Mouse (Mus musculus) right cerebral cortex, postnatal 36 days (tissue): ENCODE data around the gene Sp4.
A peak's percentile ranks its signal among the peaks of the same experiment; 100 is the strongest.

ENCODE experiments used
- DNase-seq, 2 experiments: peaks; one replicate each; pipeline ENCODE4 v3.0.0; 2022; ENCODE audit warnings: low spot score in 2 of 2, mixed read lengths in 1 of 2

Gene Sp4

GRCm38 (mm10) chr12:118301072-118301865, at the start of gene Sp4:
TSS of gene Sp4 (minus strand) at chr12:118301440.
- peak; percentile 91 for DNase-seq

GRCm38 (mm10) chr12:118339107-118339506, 37.9 kb upstream of the Sp4 start:
- no peak for DNase-seq

GRCm38 (mm10) chr12:118338243-118338642, 37.0 kb upstream of the Sp4 start:
- DNase-seq = no peak

DNA sequence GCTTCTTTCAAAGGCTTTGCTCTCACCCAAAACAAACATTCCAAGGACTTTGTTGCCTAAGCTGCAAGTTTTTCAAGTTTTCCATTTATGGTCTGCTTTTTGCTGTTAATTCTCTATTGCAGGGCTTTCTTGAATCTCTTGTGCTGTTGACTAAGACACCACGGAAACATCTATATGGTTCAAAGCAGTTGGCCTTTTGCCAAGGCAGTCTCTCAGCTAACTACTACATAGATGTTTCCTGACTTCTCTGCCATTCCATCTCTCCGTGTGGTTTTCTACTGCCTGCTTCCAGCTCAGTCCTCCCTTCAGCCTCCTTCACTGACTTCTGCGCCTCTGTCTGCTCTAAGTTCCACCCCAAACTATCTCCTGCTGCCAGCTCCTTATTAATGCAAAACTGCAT, 36.1 kb upstream of the Sp4 start:
- DNase-seq = no peak

DNA sequence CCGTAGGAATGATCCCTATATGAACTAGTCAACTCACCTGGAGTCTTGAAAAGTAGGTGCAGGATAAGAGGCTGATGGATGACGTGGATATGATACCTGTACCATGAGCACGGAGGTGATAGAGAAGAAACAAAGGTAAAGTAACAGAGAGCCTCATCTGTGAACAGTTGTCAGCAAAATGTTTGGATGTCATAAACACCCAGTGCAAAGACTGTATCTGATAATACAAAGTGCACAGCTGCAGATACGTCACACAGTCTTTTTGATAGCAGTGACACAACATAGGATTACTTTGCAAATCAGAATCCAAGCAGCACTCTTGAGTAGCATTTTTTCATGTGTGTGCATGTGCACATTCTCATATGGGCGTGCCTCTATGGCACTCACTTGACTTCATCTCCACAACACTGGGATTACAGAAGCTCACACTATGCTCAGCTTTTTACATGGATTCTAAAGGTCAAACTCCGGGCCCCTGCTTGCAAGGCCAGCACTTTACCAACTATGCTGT, 27.6 kb upstream of the Sp4 start:
- DNase-seq = no peak

DNA sequence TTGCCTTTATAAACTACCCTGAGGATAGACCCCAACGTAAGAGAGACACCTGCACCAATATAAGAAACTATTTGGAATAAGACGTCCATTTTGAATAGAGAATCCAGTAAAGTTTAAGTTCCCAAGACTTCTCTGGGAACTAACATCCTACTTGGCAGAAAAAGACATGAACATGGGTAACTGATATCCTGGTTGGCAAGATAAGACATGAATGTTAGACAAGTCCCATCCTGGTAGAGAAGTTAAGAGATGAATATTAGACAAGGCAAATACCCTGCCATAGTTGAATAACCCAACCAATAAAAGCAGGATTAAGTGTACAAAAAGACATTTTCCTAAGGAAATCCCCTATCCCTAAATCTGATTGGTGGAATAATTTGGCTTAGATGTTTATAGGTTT, 26.3 kb upstream of the Sp4 start:
- no peak for DNase-seq

- no peak for DNase-seq
Measured at GRCm38 (mm10) chr12:118326161-118326560, 24.9 kb upstream of the Sp4 start.

GRCm38 (mm10) chr12:118320076-118320475, 18.8 kb upstream of the Sp4 start:
- DNase-seq = no peak

GRCm38 (mm10) chr12:118314477-118314845, 13.2 kb upstream of the Sp4 start:
- no peak for DNase-seq

- DNase-seq = no peak
Measured at GRCm38 (mm10) chr12:118313805-118314476, 12.7 kb upstream of the Sp4 start.

DNA sequence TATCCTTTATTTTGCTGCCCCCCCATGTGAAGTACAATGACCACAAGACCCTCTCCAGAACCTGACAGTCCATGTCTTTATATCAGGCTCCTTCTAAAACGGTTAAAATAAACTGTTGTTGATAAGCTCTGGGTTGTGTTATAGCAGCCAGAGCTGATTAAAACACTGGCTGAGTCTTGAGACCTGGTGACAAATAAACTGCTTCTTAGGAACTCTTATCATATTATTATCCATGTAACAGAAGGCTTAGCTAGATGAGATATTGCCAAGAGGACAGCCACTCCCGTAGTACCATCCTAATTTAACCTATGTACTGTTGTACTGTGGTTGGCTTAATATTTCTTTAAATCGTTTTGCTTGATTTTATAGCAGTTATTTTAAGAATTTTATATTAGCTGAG, 2.3 kb upstream of the Sp4 start:
- DNase-seq = no peak

- DNase-seq = no peak
Measured at GRCm38 (mm10) chr12:118303066-118303465, 1.8 kb upstream of the Sp4 start.

GRCm38 (mm10) chr12:118301866-118302835, 911 bp upstream of the Sp4 start:
- peak; percentile 98 to 99 for DNase-seq

GRCm38 (mm10) chr12:118300754-118301071, 527 bp downstream of the Sp4 start:
- DNase-seq = no peak

DNA sequence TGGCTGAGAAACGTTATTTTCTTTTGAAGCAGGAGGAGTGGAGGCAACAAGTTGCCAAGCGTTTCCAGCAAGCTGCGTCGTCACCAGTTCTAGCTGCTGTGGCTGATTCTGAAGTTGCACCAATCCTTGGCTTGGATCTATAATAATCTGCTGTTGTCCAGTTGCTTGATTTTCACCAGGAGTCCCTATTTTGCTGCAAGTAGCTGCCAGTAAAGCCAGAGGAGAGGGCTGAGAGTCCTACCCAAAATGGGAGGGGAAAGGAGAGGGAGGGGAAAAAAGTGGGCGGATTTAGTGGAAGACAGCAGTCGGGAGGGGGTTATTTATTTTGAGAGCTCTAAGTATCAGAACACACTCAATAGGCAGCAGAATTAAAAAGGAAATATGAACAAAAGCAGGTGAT, 1.3 kb downstream of the Sp4 start:
- DNase-seq = no peak

GRCm38 (mm10) chr12:118299172-118299571, 2.1 kb downstream of the Sp4 start:
- no peak for DNase-seq

- no peak for DNase-seq
Measured at GRCm38 (mm10) chr12:118298516-118298915, 2.7 kb downstream of the Sp4 start.

DNA sequence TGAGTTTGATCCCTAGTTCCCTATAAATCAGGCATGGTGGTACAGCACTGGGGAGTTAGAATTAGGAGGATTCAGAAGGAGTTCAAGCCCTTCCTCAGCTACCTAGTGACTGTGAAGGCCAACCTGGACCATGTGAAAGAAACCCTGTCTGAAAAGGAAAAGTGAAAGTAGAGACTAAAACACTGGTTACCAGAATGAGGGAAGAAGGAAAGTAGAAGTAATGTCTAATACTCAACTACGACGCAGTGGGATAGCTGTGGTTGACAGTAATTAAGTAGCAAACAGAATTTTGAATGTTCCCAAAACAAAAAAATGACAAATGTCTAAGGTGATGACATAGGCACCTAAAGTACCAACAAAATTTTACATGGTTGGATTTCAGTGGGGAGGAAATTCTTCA, 5.0 kb downstream of the Sp4 start:
- no peak for DNase-seq

GRCm38 (mm10) chr12:118295793-118296192, 5.4 kb downstream of the Sp4 start:
- no peak for DNase-seq

- no peak for DNase-seq
Measured at GRCm38 (mm10) chr12:118288947-118289346, 12.3 kb downstream of the Sp4 start.

GRCm38 (mm10) chr12:118285099-118285498, 16.1 kb downstream of the Sp4 start:
- DNase-seq = no peak

DNA sequence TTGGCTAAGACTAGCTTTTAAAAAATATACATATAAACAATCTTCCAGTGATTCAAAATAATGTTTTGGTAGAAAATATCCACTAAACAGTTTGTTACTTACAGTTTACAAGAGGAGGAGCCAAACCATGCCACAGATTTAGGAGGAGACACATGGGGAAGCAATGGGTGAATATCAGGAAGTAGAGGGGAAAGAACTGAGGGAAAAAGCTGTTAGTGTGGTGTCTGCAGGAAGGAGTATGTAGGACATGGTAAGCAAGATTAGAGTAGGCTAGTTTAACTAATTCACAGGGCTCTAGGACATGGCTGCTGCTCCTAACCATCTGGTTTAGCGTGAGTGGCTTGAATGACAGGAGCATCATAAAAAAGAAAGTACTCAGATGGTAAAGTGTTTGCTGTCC, 19.3 kb downstream of the Sp4 start:
- DNase-seq = no peak
